Mouse (Mus musculus) urinary bladder, adult 2 months (tissue): ENCODE data around the gene Hinfp. TPM values are rescaled to one million over a fixed set of nuclear protein-coding genes. Genes with fewer than 3 reads are reported as not detected.

Source experiments
- DNase-seq: peaks from one replicate; pipeline ENCODE4 v3.0.0; 2022; ENCODE audit warnings: low spot score
- polyA plus RNA-seq: library from polyadenylated mRNA; depleted of rRNA; stranded (reverse); fragments of >200 nt; gene quantifications from 2 replicates; pipeline ENCODE4 v1.2.3, GENCODE M21; 2012; rRNA removed

Gene Hinfp
- polyA plus RNA-seq, 1 experiment = 22.7 TPM

DNA sequence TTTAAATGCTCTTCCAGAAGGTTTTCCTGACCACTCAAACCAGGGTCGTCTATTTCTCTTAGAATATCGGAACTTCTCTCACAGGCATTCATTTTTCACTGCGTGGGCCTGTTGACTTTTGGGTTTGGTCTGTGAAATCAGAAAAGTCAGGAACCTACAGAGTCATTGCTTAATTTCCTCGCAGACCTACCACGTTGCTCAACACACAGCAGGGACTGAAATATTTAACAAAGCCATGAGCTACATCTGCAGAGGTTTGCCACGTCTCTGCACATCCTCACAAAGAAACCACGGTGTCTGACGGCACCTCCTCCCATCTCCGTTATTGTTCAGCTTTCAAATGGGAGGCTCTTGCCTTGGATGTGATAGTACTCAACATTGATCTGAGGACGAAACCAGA is 46.5 kb downstream of the Hinfp start:
- no peak for DNase-seq

DNA sequence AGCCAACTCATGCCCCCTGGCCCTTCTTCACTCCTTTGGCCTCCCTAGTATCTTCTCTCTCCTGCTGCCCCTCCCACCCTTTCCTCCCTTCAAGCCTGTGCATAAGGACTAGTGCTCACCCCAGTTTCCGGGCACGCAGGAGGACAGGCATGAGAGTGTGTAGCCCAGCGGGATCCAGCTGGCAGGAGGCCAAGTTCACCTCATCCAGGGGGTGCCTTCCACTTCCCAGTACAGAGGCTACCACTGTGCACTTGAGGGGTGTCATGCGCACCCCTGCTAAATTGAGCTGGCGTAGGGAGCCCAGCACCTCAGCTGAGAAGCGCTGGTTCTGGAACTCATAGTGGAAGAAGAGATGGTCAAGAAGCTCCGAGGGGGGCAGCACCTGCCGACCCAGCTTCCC is 49.3 kb downstream of the Hinfp start:
- no peak for DNase-seq

DNA sequence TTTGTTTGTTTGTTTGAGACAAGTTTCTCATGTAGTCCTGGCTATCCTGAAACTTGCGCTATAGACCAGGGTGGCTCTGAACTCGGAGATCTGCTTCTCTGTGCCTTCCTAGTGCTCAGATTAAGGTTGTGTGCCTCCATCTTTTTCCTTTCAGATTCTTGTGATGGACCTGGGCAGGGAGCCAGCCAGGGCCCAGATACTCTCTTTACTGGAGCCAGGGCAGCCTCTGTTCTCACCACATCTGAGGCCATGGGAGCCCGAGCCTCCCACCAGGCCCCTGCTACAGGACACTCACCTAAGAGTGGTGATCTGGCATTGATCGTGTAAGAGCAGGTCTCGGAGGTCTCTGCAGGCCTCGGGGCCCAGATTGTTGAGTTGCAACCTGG is 50.3 kb downstream of the Hinfp start:
- DNase-seq = no peak

DNA sequence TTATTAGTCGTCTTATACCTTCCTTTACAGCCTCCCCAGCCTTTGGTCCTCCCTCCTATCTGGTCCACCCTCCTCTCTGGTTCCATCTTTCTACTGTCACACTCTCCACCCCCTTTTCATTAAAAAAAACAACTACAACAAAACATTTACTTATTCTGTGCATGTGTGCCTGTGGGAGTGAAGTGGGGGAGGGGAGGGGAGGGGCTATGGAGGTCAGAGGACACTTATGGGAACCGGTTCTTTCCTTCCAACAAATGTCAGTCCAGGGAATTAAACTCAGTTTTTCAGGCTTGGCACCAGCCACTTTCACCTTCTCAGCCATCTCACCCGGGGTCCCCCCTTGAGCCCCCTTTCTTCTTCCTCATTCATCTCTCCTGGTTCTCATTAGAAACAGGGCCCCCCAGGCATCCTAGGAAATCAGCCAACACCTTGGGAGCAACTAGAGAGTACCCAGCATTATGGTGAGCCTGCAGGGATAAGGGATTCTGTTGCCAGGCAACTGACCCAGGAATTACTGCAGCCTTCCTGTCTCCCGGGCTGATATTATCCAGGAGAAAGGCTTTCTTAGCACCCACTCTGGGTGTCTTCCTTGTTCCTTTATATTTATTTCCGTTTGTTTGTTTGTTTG is 50.8 kb downstream of the Hinfp start:
- no peak for DNase-seq

DNA sequence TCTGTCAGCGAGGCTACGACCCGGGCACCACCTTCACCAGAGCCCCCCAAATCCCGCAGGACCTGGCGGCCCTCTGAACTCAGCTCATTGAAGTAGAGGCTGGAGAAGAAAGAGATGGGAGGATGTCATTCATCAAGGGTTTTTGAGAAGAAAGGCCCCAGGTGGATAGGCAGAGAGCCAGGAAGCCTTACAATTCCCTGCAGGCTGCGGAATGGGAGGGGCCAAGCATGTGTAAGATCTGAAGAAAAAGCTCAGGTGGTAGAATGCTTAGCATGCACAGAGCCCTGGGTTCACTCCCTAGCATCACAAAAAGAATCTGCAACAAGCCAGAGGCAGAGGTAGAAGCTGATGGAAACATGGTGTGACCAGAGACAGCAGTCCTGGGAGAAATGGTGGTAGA is 52.0 kb downstream of the Hinfp start:
- no peak for DNase-seq

DNA sequence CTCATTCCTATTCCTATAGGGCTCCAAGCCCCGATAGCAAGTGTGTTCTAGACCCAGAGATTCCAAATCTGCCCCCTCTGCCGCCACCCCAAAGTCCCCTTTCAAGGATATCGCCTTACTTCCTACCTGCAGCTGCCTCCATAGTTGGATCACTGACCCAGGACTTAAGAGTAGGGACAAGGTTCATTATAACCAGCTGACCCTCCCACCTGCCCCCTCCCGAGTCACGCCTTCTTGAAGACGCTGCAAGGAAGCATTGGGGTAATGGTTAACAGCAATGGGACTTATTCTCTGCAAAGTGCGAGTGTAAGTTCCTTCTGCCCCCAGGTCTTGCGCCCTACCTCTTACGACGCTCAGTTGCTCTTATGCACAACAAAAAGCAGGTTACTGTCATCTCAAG is 54.2 kb downstream of the Hinfp start, which contains the start of gene Pdzd3:
Gene Pdzd3, minus strand, starts transcription at position 158 of the 400 bp plus-strand sequence.
- DNase-seq = no peak

DNA sequence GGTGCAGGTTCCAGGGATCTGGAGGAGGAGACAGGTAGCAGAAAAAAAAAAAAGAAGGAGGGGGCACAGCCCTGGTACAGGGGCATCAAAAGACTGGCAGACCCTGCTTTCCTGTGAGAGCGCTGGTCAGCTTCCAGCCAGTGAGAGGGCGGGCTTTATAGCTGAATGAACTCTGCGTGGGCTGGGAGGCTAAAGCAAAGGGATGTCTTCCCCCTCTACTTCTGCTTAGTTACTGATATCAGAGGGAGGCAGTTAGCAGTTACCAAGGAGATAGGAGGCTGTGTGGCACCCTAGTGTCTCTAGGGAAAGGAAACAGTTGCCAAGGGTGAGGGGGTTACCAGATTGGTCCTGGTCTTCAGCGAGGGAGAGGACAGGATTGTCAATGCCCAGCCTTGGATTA is 55.0 kb downstream of the Hinfp start:
- no peak for DNase-seq

DNA sequence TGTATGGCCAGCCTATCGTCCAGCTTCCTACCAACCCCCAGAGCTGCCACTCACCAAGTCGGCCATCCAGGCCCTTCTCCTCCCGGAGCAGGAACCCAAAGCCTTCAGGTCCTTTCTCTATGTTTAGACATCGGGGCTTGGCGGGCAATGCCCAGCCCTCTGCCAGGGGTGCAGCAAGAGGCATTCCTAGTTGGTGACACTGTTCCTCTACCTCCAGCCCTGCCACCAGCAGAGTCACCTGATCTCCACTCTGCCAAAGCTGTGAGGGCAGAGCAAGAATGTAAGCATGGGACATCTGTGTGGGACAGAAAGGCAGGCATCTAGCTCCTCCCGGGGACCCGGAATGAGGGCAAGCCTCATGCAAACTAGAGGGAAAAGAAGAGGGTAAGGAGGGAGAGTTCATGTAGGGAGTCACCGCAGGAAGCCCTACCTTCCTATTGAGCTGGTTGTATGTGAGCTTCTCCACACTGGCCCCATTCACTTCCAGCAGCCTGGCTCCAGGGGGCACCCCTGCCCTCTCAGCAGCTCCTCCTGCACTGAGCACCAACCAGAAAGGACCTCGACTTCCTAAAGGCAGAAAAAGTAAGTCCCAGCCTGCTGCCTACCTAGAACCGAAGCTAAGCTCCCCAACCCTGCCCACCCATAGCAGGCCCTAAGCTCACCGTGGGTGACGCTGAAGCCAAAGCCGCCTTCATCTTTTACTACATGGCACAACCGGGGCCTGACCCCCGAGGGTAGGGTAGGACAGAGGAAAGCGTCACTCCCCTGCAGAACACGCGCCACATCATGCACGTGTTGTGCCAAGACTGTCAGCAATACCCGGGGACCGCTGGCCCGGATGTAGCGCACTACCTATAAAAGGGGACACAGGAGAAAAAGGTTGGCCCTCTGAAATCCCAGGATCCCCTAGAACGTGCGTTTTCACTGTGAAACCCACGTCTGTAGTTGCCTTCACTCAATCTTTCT is 56.0 kb downstream of the Hinfp start:
- DNase-seq = no peak

DNA sequence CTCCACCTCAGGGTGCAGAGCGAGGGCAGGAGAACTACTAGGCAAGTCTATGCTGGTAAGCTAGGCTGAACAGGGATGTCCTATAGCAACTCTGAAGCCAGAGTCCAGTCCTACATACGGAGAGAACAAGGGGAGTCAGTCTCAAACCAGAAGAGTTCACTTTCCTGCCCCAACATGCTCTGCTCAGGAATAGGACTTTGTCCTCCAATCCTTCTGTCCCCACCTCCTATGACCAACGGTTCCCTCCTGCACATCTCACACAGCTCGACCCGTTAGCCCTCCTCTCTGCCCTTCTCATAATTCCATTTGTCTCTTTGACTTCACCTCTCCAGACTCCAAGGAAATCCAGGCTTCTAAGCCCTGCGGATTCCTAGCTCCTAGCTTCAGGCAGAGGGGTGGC is 57.6 kb downstream of the Hinfp start:
- no peak for DNase-seq

DNA sequence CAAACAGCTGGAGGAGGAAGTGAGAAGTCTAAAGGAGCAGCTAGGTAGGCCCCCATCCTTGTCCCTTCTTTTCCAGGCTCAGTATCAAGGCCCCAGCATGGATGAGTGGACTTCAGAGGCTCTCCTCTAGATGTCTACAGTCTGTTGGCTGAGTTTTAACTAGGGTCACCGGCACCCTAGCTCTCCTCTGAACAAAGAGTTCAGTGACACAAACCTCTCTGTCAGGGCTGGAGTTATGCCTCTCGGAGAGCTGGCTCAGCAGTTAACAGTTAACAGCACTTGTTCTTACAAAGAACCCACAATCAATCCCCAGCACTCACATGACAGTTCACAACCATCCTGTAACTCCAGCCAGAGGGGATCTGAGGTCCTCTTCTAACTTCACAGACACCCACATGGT is 61.9 kb downstream of the Hinfp start:
- DNase-seq = no peak

Other genes with a start within 250 kb of the Hinfp start
- 5.8 and 12.5 TPM in 2 replicates for gene Usp2, start 238.7 kb downstream of the Hinfp start, polyA plus RNA-seq
- gene Mfrp, start 203.9 kb downstream of the Hinfp start, polyA plus RNA-seq = 0.13 and 0.21 TPM in 2 replicates
- gene C1qtnf5, start 198.4 kb downstream of the Hinfp start, polyA plus RNA-seq = 27.2 and 31.4 TPM in 2 replicates
- gene Gm49380, start 192.2 kb downstream of the Hinfp start, polyA plus RNA-seq = 0.27 and 0.36 TPM in 2 replicates
- 14.5 and 20.5 TPM in 2 replicates for gene Rnf26, start 192.2 kb downstream of the Hinfp start, polyA plus RNA-seq
- 182 and 219 TPM in 2 replicates for gene Mcam, start 171.2 kb downstream of the Hinfp start, polyA plus RNA-seq
- 14.9 and 16.0 TPM in 2 replicates for gene Cbl, start 71.6 kb downstream of the Hinfp start, polyA plus RNA-seq
- gene Ccdc153, start 65.0 kb downstream of the Hinfp start, polyA plus RNA-seq = not detected in 2 replicates
- 0.21 and 0.24 TPM in 2 replicates for gene Pdzd3, start 54.2 kb downstream of the Hinfp start, polyA plus RNA-seq
- gene Nlrx1, start 37.1 kb downstream of the Hinfp start, polyA plus RNA-seq = 9.6 and 13.0 TPM in 2 replicates
- 7.6 and 8.9 TPM in 2 replicates for gene Abcg4, start 17.1 kb downstream of the Hinfp start, polyA plus RNA-seq
- gene C2cd2l, start 14.6 kb upstream of the Hinfp start, polyA plus RNA-seq = 30.5 and 31.4 TPM in 2 replicates
- 24.7 and 25.8 TPM in 2 replicates for gene Dpagt1, start 20.3 kb upstream of the Hinfp start, polyA plus RNA-seq
- gene H2afx, start 29.0 kb upstream of the Hinfp start, polyA plus RNA-seq = 19.8 and 22.1 TPM in 2 replicates
- 34.4 and 40.7 TPM in 2 replicates for gene Hmbs, start 38.6 kb upstream of the Hinfp start, polyA plus RNA-seq
- gene Vps11, start 56.0 kb upstream of the Hinfp start, polyA plus RNA-seq = 22.0 and 26.8 TPM in 2 replicates
- gene Hyou1, start 73.8 kb upstream of the Hinfp start, polyA plus RNA-seq = 34.4 and 35.3 TPM in 2 replicates
- 20.0 and 22.2 TPM in 2 replicates for gene Slc37a4, start 91.2 kb upstream of the Hinfp start, polyA plus RNA-seq
- gene Rps25, start 101.5 kb upstream of the Hinfp start, polyA plus RNA-seq = 1,336 and 1,393 TPM in 2 replicates
- gene Trappc4, start 101.9 kb upstream of the Hinfp start, polyA plus RNA-seq = 55.6 and 68.6 TPM in 2 replicates
- gene Ccdc84, start 112.9 kb upstream of the Hinfp start, polyA plus RNA-seq = 33.7 and 47.1 TPM in 2 replicates
- 0.28 and 0.63 TPM in 2 replicates for gene Foxr1, start 135.5 kb upstream of the Hinfp start, polyA plus RNA-seq
- 788 and 1,023 TPM in 2 replicates for gene Upk2, start 149.3 kb upstream of the Hinfp start, polyA plus RNA-seq
- 11.1 and 29.7 TPM in 2 replicates for gene Bcl9l, start 177.2 kb upstream of the Hinfp start, polyA plus RNA-seq